Mouse (Mus musculus) T-helper 1 cell (primary cell): ENCODE results near the gene Macrod2.

Experiments
- in situ Hi-C: fragments of 300-600 bp; cut with MboI, MseI; formaldehyde crosslinking; loops from one replicate; pipeline ENCODE4 v1.15.1; 2025; ENCODE audit warnings: high pct_unique_total_duplicates

Gene Macrod2

DNA sequence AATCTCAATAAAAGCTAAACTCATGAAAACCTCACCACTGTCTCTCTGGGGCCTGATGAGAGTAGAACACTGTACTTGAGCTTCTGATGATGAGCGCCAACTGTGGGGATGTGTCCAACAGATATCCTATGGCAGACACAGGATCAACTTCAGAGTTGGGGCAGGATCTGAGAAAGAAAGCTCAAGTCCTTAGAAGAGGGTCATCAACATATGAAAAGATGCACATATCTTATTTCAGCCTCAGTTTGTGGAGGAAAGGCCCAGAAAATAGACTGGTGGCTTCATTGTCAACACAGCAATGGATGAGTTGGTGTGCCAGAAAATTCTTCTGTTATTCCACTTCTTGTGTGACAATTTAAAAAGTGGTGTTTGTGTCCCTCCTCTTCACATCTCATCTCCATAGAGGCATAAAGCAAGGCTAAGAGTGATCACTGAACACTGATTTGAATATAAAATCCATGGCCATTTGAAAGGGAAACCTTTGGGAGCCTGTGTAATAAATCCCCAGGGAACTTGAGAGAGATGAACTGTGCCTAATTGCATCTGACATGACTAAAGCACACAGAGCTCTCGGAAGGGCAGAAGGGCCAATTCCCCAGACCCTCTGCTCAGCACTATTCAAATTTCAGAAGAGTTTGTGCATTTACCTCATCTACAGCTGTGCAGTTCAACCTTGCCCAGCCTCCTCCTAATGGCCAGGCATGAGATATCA is 806.4 kb downstream of the Macrod2 start:
- in situ Hi-C loops = no loop called here

DNA sequence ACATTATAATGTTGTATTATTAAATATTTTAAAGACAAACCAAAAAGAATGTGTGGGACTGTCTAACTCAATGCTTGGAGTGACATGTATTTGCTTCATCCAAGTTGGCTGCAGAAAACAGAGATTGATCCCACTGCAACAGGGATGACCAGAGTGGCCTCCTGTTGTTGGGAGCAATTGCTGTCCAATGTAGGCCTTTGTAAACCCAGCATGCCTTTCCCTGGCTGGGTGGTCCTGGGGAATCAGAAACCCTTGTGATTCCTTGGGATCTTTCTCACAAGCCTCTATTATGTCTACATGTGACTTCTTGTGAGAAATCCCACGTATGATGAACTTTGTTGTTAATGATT is 806.9 kb downstream of the Macrod2 start:
- in situ Hi-C loops = no loop called here

DNA sequence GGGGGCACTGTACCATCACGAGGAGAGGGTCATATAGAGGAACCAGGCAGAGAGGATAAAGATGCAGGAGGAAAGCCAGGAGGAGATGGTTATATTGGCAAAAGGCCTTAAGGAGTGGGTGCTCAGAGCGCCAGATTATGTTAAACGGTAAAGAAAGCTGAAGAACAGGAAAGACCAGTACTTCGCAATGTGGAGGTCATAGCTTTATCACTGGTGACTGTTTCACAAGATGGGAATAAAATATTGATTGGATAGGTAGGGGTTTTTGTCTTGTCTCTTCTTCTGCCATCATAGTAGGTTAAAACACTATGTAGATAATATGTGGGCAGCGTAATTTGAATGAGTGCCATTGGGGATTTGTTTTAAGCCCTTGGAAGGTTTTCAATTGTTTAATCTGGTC is 816.2 kb downstream of the Macrod2 start:
- in situ Hi-C loops = no loop called here

DNA sequence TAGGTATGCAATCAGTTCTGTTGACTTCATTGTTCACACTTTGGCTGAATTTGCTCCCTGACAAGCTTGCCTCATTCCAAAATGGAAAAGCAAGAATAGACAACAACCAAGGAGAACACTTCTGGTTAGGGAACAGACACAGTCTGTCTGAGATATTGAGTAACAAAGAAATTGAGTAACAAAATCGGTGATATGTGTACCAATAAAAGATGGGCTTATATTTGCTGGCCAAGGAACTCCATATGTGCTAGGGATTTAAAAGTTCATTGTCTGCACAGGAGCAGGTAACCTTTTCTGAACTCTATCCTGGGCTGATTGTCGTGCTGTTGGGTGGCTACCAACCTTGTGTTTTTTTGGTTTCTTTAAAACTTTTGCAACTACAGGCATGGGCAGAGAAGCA is 817.2 kb downstream of the Macrod2 start:
- in situ Hi-C loops = no loop called here

DNA sequence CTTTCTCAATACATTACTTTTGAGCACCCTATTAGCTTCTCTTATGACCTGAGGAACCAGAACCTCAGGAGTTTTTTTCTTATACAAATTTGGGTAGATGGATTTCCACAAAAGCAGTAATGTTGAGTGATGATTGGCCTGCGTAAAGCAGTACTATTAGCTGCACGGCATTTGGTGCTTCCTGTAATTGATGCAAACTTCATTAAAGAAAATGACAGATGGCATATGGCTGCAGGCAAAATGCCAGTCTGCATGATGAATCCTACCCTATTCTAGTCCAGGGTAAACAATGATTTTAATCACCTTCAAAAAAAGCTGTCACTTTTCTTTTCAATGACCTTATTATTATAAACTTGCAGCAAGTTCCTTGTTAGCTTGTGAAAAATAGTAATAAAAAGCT is 822.4 kb downstream of the Macrod2 start:
- in situ Hi-C loops = no loop called here

DNA sequence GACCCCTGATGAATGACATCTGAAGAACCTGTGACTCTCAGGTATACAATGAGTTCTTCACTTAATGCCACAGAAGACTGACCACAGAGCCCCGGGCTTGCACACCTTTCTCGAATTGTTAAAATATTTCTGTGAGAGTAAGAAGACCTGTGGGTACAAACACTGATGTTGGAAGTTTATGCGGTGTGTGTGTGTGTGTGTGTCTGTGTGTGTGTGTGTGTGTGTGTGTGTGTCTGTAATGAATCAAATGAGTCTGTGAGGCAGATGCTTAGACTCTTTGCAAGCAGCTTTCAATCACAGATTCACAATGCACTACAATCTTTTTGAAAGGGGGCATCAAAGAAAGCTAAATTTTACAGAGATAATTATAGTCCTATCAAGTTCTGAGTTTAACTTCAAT is 822.8 kb downstream of the Macrod2 start:
- in situ Hi-C loops = no loop called here

DNA sequence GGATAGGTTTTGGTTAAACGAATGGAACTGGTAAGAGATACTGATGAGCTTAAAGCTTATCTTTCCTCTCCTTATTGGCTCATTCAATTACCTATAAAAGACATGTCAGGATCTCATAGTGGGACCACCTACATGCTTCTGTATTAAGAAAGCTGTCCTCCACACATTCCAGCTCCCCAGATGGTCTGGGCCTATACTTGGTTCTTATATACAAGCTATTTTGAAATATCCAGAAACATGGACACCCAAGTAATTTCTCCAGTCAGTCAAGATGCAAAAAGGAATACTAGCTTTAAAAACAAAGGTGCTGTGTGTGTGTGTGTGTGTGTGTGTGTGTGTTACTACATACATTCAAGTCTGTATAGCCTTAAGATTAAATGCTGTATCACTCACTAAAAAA is 833.7 kb downstream of the Macrod2 start:
- in situ Hi-C loops = no loop called here

DNA sequence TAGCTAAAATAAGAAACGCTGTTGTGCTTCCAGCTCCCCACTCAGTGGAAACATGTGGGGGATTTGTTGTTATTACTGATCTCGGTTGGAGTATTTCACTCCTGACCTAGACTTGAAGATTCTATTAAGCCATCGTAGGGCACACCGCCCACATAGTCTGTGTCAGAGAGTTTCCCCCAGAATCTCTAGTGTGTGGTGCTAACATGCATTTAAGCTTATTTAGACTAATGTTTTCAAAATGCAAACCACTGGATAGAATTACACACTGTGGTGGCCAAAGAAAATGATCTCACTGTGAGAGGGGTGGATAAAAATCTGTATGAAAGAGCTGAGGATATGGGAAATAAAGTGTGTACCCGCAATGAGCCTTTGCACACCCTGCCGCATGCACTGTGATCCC is 834.7 kb downstream of the Macrod2 start:
- in situ Hi-C loops = no loop called here

DNA sequence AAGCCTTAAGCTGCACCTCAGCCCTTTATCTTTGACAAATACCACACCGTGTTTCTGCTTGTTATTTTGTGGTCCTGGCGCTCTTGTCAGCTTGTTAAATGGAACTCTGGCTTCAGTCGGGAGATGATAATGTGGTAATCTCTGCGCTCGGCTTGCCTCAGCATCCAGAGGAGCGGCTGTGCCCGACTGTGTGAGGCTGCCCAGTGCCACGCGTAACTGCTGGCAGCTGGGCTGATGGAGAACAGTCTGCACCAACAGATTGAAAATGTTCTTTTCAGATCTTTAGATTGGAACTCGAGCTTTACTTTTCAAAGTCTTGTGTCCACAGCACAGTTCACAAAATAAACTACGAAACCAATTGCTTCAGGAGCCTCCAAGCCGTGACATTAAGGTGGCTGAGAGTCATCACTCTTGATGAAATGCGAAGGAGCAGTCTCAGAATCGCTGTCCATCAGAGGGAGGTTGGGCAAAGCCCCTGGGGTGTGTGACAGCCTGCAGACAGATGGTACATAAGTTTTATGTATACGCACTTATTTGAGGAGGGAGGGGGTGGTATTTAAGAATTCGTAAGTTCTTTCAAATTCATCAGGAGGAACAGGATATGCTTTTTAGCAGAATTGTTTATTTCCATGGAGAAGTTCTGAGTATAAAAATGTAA is 836.0 kb downstream of the Macrod2 start:
- in situ Hi-C loops = no loop called here

DNA sequence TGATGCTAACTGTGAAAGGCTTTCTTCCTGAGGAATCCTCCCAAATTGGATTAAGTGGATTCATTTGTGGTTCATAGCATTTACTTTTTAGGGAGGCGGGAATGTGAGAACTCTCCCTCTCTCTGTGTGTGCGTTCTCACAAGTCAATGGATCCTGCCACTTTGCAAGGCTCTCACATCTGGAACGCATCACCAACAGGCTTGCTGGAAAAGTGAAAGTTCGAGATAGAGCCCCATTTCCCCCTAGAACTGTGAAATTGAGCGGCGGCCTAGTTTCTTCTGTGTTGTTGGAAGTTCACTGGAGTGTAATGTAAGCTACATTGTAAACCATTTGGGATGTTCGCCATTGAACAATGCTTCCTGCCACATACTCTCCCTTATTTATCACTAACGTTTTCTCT is 839.2 kb downstream of the Macrod2 start:
- in situ Hi-C loops = no loop called here

DNA sequence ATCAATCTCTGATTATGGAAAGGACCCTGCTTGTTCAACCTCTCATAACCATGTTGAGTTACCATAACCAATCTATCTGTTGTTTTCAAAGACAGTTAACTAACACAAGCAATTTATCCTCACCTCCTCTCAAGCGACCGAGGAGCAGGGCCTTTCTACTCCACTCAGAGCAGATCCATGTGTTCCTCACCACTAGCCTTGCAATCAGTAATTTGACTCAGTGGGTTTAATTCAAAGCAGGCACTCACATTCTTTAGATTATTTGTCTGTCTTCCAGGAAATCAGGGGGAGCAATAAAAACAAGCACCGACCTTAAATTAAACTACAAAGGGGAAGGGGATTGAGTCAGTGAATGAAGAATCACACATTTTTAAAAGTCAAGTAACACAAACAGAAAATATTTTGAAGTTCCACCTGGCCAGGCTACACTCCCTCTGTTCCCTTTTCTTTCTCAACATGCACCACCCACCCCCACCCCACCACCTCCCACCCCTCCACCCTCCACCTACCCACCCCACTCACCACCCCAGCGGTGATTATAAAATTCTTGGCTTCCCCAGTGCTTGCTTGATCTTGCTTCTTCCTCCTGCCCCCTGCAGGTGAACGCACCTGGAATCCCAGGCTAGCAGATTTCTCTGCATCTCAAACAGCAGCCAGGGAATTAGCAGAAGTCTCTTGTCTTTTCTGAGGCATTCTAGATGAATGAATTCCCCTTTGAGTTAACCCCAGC is 839.8 kb downstream of the Macrod2 start:
- in situ Hi-C loops = no loop called here

DNA sequence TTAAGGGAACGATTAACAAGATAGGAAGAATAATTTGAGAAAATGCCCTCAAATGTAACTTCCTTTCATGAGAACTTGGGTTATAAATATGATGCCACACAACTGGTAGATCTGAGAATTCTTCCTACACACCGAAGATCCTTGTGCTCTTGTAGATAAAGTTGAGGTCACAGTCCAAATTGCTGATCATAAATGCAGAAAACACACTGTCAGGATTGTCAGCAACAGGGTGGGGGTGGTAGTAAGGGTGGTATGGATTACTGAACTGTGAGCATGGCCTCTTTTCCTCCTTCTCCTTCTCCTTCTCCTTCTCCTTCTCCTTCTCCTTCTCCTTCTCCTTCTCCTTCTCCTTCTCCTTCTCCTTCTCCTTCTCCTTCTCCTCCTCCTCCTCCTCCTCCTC is 852.6 kb downstream of the Macrod2 start:
- in situ Hi-C loops = no loop called here

DNA sequence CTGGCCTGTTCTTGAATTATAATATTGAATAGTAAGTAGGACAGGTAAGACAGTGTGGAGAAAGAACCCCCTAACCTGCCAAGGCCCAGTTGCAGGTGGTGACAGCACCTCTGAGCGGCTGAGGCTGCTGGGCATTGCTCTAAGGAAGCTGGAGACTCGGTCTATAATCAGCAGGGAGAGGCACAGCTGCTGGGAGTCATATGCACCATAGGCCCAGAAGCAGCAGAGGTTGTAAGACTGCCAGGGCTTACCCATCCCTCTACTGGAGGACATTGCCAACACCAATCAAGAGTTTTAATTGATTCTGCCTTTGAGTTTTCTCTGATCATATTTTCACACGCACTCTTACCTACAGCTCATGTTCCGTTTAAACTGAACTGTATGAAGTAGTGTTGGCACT is 869.5 kb downstream of the Macrod2 start:
- in situ Hi-C loops = no loop called here

DNA sequence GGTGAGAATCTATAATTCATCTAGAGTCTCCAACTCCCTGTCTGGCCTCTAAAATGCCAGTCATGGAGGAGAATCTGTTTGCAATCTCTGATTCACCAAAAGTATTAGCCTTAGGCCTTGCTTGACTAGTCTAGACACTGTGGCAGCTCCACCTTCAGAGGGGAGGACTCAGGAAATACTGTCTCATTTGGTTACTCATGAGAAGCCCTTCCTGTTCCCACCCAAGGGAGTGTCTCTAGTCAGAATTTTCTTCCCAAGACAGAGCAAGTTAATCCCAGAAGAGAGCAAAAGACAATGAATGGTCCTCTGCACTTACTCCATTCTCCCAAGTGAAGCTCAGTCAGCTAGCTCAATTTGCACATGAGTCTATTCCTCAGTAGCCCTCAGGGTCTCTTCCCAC is 871.5 kb downstream of the Macrod2 start:
- in situ Hi-C loops = no loop called here

DNA sequence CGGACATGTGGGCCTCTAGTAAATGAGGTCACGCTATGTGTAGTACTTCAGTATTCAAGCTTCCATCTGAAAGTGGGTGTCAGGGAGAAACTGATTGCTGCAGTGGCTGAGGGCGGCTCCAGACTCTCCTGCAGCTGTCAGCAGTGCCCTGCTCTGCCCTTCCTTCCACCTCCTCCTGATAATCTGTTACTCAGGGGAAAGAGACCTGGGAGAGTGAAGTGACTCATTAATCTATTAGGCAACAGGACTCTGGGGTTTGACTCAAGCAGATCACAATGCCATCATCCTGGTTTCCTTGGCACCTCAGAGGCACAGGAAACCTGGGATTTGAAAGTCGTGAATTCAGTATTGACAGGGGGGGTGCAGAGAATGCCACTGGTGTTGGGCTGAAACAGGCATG is 876.4 kb downstream of the Macrod2 start:
- in situ Hi-C loops = no loop called here

DNA sequence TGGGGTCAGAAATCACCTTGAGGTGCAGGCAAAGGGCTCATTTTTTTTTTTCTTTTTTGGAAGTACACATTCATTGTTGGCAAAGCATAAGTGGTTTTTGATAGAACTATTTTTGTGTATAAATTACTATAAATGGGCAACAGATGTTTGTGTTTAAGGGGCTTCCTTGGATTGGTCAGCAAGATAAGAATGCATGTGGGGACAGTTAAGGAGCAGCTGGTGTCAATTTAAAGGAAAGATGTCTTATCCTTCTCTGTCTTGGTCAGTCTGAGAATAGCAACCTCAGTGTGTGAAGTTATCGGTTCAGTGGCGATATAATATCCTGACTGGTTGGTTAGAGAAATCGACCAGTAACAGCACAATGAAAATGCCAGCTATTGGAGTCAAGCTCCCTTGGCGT is 877.9 kb downstream of the Macrod2 start:
- in situ Hi-C loops = no loop called here

DNA sequence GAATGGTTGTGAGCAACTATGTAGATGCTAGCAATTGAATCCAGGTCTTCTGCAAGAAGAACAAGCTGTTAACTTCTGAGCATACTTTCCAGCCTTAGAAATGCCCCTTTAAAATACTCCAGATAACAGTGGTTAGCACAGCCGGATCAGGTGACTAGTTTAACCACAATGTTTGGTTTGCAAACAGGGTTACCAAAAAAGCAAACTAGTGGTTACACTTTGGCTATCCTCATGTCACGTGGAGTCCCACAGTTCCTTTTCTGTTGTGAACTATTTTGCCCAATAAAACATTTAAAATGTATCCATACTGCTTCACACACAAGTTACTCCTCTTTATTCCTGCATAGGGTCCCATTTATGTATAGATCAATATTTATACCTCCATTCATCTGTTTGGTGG is 879.2 kb downstream of the Macrod2 start:
- in situ Hi-C loops = no loop called here

DNA sequence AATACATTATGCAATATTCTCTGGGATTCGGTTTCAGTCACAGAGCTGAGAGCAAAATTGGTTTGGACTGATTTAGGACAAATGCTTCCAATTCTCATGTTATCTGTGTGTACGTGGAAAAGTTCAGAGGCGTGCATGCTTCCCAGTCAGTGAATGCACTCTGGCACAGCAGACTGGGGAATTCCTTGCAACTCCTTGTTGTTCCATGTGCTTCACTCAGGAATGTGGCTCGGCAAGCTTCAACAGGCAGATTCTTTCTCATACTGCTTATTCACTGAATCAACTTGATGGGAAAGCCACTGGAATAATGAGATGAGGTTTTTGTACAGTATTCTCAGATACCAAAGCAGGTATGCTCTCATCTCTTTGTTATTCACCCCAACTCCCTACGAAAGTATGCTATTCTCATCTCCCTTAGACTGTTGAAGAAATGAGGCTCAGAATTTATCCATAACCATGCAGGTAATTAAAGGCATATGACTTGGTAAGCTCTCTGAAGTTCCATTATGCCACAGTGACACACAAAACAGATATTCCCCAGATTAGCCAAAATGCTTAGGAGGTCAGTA is 884.1 kb downstream of the Macrod2 start:
- in situ Hi-C loops = no loop called here

DNA sequence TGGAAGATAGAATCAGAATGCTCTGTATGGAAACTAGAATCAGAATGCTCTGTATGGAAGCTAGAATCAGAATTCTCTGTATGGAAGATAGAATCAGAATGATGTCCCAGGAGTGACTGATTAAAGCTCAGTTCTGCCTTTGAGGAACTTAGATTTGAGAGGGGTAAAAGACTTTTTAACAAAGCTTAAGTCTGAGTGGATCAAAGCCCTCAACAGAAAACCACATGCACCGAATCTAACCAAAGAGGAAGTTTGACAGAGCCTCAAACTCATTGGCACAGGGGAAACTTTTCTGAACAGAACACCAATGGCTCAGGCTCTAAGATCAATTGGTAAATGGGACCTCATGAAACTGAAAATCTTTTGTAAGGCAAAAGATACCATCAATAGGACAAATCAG is 885.7 kb downstream of the Macrod2 start:
- in situ Hi-C loops = no loop called here

DNA sequence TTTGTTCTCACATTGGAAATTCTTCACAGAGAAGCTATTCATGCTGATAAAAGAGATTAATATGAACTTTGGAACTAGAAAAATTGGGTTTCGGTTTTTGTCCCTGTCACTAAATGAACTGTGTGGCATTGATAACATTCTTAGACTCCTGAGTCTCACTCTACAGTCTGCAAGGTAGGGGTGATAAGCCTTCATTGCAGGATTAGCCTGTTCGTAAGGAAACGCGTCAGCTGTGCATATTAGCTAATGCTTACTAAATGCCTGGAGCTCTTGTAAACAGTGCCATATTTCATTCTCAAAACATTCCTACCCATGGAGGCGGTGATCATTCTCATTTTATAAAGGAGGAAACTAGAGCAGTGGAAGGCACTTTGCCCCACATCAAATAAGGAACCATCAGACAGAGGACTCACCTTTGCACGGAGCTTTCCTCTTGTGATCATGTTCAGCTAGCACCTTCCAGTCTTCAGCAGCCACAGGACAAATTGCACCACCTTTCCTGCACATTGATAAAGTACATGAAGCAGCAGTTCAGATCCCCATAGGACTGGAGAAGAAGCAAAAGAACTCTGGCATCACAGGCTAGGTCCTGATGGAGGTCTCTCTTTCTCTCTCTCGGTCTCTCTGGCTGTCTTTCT is 891.1 kb downstream of the Macrod2 start:
- in situ Hi-C loops = no loop called here

DNA sequence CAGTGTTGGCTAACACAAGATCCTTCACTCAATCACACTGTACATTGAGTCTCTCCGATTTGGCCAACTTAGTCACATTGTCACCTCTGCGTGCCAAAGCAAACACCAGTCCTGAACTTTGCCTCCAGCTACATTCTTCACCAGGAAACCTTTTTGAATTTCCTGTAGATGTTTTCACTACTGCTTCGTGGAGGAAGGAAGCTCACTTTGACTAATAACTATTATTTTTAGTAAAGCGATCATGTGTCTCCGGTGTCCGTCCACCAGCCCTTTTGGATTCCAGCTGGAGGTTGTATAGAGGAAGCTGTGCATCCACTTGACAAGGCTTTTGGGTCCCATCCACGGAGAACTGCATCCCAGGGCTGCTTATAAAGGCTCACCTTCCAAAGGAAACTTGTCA is 893.4 kb downstream of the Macrod2 start:
- in situ Hi-C loops = no loop called here

DNA sequence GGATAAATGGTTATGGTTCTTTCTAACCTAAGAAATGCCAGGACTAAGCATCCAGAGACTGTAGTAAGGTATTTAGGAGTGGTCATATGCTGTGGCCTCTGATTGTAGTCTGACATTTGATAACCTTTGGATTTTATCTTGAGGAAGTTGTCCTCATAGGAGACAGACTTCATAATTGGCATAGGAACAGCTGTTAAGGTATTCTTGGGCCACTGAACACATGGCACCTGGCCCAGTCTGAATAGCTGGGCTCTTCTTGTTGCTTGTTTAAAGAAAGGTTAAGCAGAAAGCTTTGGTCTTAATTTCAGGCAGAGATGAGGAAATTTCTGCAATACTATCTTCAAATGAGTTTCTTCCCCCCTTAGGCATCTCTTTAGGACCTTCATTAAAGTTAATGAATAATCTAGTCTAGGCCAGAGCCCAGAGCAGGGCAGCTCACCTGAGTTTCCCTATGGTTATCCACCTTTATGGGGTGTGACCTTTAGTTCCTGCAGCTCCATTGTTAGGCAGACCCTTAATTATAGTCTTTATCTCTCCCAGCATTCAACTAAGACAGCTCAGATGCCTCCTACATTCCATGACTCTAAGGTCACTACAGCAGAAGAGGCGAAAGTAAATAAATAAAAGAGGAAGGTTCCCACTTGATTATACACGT is 894.1 kb downstream of the Macrod2 start:
- in situ Hi-C loops = no loop called here
